Mouse (Mus musculus) adrenal gland, postnatal 25 days (tissue): ENCODE measurements at regions not wholly inside any gene's neighbourhood (a gene's known extent, or its start where the extent isn't known, plus 50 kb on each side); places are given as distances from the start of the nearest gene placed in this dataset.
"Not testable (repeated sequence)": the region's sequence is repeated elsewhere in the genome, so short reads cannot be mapped to it uniquely, and the experiment has no call there.

Source experiments
- DNase-seq: peaks from one replicate; pipeline ENCODE4 v3.0.0; 2021; ENCODE audit warnings: mixed read lengths

DNA sequence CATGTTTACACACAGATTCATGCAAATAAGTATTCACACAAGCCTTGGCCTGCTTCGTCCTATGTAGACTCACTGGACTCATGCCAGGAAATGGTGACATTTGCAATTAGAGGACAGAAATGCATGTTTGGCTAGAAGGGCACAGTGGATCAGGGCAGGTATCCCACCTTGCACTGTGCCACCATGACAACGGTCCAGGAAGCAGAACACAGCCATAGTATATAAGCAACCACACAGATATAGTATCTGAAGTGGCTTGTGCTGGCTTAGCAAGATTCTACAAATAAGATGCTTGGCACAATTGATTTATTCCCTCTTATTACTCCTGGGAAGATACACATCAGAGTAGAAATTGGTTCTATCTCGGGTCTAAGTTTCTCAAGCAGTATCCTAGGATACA lies 218.0 kb downstream of the Unc5cl start:
- DNase-seq = no peak

DNA sequence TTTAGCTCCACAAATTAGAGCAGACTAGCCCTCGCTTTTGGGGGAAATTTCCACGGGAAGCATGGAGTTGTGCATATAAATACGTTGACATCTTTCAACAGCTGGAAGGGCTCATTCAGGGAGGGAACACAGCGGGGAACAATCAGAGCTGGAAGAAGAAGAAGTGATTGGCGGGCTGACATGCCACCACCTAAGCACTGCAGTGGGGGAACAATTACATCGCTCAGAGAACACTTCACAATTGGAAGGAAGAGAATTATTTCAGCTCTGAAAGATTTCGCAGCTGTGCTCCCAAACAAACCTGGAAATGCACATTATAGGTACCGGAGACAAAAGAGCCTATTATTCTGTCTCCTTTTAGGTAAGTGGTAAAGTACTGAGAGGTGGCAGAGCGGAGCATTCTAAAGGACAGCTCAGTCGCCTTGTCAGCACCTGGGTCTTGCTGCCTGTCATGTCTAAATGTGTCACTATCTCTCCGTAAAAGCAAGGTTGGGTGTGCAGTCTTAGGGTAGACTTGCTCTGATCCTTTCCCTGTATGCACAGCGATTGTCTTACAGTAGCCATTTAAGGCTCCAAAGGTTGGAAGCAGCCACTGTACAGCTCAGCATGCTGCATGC lies 223.6 kb downstream of the Unc5cl start:
- DNase-seq = no peak

DNA sequence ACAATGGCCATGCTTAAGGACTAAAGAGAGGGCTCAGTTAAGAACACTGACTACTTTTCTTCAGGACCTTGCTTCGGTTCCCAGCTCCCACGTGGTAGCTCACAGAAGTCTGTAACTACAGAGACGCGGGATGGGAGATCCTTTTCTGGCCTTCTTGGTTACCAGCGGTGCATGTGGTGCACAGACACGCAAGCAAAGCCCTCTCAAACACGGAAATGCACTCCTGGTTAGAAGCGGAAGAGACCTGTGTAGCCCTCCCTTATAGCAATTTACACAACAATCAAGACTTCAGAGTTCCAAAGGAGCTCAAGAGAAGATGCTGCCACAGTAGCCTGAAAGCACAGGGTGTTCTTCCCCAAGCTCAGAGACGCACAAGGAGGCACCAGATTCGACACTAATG lies 225.6 kb downstream of the Unc5cl start:
- no peak for DNase-seq

DNA sequence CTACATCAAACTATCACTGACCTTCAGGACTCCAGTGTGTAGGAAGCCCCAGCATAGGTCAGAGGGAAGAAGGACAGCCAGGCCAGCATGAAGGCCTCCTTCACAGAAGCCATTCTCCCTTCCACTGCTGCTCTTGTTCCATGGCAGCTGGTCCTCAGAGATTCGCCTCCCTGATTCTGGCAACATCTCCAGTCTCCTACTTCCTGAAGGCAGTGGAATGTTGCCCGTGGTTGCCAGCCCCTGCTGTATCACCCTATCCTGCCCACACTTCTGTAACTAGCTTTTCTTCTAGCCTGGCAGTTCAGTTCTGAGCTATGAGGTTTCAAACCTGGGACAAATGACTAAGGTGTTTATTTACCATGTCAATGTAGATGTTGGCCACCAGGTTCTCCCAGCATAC lies 234.2 kb downstream of the Unc5cl start:
- DNase-seq = no peak

GRCm38 (mm10) chr17:48698456-48698855 lies 233.7 kb upstream of the Lrfn2 start:
- DNase-seq = no peak

DNA sequence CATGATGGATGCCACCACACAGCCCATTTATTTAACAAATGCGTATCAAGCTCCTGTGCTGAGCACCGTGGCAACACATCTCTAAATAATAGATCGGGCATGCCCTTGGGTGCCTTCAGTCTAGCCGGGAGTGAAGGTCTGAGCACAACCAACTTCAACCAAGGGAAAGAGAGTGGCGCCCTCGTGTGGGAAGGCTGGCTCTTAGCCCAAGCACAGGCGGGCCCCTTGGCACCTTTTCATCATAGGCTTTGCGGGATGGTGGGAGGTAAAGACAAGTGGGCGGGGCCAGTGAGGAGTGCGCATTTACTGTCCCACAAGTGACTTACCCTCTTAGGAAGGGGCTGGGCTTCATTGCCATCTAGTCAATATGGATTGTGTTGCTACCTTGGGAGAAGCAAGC lies 231.6 kb upstream of the Lrfn2 start:
- no peak for DNase-seq

- no peak for DNase-seq
Observed at GRCm38 (mm10) chr17:48720506-48720905, 211.7 kb upstream of the Lrfn2 start.

- DNase-seq = no peak
Observed at GRCm38 (mm10) chr17:48723286-48723685, 208.9 kb upstream of the Lrfn2 start.

- no peak for DNase-seq
Observed at GRCm38 (mm10) chr17:48724513-48725112, 207.6 kb upstream of the Lrfn2 start.

DNA sequence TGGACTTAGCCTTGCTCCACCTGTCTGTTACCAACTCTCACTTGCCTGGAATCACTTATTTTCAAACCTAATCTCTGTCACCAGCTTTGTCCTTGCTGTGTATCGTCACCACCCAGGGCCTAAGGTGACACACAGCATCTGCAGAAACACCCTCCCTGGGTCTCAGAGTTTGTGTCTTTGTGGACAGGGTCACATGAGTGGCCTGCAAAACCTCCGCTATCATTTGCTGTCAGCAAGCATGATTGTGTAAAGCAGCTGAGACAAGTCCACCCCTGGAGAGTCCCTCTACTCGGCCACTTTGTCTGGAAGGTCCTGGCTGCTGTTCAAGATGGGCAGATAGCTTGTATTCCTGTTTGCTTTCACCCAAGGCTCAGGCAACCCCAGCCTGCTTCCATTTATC lies 205.7 kb upstream of the Lrfn2 start:
- DNase-seq = no peak

DNA sequence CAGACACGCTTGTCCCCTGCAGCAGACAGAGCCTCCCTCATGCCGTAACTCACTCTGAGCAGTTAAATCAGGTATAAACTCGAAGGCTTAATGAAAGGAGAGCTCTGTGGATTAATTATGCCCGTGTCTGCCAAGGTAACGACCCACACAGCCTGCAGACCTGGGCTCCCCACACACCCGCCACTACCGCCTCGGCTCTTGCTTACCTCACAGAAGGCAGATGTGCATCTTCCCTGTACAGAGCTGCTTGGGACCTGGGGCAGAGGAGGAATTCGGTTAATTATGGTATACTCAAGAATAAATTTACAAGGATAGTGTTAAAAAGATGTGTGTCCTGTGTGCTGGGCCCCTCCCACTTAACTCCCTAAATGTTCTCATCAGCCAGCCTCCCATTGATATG lies 198.4 kb upstream of the Lrfn2 start:
- no peak for DNase-seq

DNA sequence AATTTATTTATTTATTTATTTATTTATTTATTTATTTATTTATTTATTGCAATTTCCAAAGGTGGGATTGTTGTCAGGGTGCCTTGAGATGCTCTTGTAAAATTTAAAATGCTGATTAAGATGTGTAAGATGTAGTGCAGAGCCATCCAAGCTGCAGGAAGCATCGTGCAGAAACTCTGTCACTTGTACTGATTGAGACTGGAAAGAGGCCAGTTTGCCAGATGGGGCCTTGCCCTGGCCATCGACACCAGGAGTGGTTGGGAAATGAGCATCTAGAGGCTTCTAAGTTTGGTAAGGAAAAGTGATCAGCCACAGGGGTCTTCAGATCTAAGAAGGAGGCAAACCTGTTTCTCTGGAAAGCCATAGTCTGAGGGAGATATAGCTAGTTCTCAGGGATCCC lies 195.0 kb upstream of the Lrfn2 start:
- not testable (repeated sequence) for DNase-seq

DNA sequence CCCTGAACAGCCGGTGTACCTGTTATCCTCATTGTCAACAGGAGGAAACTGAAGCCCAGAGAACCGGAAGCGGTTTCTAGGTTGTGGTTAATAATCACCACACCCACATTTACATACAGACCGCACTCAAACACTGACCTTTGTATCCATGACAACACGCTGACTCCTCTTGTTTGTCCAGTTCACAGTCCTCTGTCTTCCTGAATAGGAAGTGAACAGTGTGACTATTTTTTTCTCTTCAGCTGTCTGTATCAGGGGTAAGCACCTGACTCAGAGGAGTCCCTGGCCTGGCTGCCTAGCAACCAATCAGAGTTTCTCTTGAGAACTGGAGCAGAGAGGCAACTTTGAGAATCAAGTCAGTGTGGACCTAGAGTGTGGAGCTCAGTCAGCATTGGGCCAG lies 193.5 kb upstream of the Lrfn2 start:
- DNase-seq = no peak

- no peak for DNase-seq
Observed at GRCm38 (mm10) chr17:48742769-48743405, 189.3 kb upstream of the Lrfn2 start.

DNA sequence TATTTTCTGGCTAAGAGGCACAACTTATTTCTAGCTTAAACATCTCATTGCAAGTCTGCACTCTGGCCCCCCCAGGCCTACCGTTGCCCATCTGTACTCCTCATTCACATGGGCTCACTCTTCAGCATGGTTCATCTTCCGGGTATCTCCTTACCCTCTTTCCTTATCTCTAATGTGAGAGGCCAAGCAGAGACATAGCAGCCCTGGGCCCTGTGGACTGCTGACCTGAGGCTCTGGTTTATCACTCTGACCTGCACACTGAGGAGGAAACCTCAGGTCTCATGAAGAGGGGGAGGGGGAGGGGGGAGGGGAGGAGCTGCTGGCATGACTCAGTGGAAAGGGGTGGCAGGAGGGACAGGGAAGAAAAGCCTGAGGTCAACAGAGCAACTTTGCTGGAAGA lies 162.1 kb upstream of the Lrfn2 start:
- no peak for DNase-seq

DNA sequence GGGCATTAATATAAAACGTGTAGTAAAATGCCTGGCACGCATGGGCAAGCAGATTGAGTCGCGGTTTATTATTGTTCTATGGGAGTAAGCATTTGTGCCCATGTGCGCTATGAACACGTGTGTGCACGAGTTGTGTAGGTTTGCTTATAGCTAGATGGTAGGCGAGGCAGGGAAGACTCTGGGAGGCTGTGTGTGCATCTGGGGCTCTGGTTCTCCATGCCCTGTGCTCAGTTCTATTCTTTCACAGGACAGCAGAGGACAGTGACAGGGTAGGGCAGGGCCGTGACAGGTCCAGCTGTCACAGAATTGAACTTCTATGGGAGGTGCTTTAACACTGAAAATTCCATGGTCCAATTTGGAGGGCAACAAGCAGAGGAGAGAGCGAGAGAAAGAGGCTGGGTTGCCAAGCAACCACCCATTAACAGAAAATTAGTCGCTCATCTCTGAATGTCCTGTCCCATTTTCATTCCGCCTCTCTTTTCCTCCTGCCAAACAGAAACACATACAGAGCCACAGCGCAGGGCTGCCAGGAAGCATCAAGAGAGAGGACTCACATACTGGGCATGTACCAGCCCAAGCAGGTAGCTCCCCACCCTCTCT lies 160.4 kb upstream of the Lrfn2 start:
- no peak for DNase-seq

- no peak for DNase-seq
Observed at GRCm38 (mm10) chr17:48774172-48774890, 157.8 kb upstream of the Lrfn2 start.

DNA sequence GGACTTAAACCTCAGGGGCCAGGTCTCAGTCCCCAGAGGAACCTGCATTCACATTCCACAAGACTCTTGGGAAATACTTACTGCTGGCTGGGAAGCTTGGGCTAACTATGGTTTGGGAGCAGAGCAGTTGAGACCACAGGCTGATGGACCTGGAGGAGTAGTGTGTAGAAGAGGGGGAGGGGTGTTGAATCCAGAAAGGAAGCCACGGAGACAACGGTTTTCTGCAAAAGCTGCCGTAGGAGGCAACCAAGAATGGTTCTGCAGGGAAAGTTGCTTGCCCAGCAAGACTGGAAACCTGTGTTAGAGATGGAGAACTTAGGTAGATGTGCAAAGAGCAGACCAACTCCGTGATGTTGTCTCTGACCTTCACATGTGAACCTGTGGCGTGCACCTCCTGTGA lies 156.7 kb upstream of the Lrfn2 start:
- DNase-seq = no peak

DNA sequence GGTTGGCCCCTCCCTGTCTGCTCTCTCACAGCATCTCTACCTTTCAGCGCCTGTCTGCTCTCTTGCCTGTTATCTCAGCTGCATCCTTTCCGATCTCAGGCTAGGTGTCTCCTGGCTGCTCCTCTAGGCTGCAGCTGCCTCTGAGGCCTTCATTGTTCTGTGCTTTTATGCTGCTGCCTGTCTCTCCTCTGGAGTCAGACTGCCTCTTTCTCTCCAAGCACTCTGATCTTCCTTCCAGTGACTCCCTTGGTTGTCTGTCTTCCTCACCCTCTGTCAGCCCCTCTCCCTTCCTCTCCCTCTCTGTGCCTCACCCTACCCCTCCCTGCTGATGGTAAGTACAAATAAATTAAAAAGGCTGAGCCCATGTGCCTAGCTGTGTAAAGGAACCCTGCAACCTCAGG lies 155.7 kb upstream of the Lrfn2 start:
- no peak for DNase-seq

- no peak for DNase-seq
Observed at GRCm38 (mm10) chr17:48780217-48780616, 152.0 kb upstream of the Lrfn2 start.

DNA sequence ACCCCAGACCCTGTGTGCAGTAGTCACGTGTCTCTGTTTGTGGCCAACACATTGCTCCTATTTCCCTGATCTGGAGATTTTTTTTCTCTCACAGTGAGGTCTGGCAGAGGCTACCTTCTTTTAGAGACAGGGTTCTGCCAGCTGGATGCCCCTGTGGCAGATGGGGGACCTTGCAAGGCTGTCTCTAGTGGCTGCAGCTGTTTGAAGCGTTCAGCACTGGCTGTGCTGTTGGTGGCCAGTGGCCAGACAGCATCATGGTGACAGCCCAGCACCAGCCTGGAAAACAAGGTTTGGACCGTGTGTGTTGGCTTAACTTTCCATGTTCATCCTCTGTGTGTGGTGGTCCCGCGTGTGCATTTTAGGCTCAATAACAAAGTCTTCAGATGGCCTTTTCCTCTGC lies 147.8 kb upstream of the Lrfn2 start:
- DNase-seq = no peak

DNA sequence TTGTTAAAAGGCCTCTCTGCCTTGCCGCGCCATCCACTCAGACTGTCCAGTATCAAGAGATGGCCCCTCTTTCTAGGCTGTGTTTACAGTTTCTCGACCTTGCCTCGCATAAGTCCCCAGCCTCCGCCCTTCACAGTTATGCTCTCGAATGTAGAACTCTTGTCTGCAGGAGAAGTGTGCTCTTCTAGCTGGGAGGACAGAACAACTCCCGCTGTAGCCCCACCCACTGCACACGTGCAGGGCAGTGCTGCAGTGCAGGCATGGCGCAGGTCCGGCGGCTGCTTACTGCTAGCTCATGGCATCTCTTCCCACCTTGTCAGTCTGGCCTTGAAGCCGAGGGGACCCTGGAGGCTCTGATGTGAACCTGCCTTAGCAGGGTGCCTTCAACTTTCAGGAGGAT lies 145.7 kb upstream of the Lrfn2 start:
- DNase-seq = no peak

GRCm38 (mm10) chr17:48789846-48790245 lies 142.3 kb upstream of the Lrfn2 start:
- DNase-seq = no peak
